Mouse (Mus musculus) spleen, adult 2 months (tissue): ENCODE measurements around the gene Rab30.

ENCODE experiments used
- CTCF ChIP-seq: fragments of 200-500 bp; IDR thresholded peaks from 2 replicates; pipeline ENCODE4 v1.5.1; 2011; ENCODE audit warnings: mild to moderate bottlenecking, inconsistent platforms; ENCODE audit not compliant: insufficient read depth, insufficient read length, insufficient replicate concordance; ENCODE audit errors: extremely low read depth
- POLR2A ChIP-seq: fragments of 200-500 bp; IDR thresholded peaks from 2 replicates; pipeline ENCODE4 v1.6.1; 2011; ENCODE audit warnings: low read depth, low read length, inconsistent platforms

DNA sequence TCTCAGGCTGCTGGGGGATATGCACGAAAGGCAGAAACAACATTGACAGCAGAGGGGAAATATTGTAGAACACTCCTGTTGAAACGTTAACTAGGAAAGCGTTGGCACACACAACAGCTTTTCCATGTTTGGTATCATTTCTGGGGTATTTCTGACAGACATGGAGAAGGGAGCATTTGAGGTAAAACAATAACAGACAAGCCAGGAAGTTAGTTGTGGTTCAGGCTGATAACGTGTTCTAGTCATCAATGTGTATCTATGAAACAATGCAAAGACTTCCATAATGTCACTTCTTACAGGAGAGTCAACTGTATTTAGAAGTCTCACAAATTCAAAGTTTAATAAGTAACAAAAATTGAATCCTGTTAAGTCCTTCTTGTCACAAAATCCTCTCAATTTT lies 130.2 kb downstream of the Rab30 start:
- TF ChIP-seq CTCF (no peak), POLR2A (no peak)
